In the genomic region with DNA sequence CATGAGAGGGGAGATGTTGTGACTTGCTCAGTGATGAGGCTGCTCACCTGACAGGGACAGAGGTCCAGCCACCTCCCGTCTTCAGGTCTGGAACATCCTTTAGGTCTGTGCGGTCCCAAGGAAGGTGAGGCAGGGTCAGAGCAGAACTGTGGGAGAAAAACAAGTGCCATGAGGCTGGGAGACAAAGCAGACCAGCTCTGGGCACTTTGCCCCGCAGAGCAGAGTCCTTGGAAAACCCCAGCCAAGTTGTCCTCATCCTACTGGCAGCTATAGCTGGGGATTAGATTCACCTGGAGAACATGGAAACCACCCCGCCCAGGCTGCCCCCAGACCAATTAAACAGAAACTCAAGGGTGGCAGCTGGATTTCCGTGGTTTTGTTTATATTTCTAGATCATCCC, we compare ENCODE assay signal across 15 mouse cellular contexts.
DNase-seq lines count a peak whose midpoint lies in the region; ATAC-seq and TF ChIP-seq lines count a peak whose summit lies in the region.
"Had no signal": no experiment of that assay in that cellular context is flagged by ENCODE, and none has a peak within 500 bp of the region (broad histone marks: within the 10 kb centered on the region; RNA-seq: fewer than 3 reads in every experiment).

No protein-coding gene starts in this region.

- no peak for TF ChIP-seq EP300 in heart, postnatal 0 days (IDR thresholded peaks at IDR 0.05; ENCODE audit: low read depth)

- DNase-seq in heart, postnatal 0 days (ENCODE audit: low spot score) = no peak
- DNase-seq in heart, adult 9 months (ENCODE audit: low spot score in 2 of 2) = no peak
- DNase-seq in ovary, adult 18-20 months (ENCODE audit: low spot score) = peak; percentile 46
- DNase-seq in ovary, postnatal 10 days (ENCODE audit: low spot score) = no peak
- DNase-seq in kidney, postnatal 25 days = peak; percentile 64 to 79
- no peak for DNase-seq in adipocyte (ENCODE audit: low spot score)
- no peak for DNase-seq in gastrocnemius, postnatal 14 days
- DNase-seq: adrenal gland, postnatal 36 days; gastrocnemius, postnatal 25 days; thymus, postnatal 4 days had no signal

- WGBS in heart, postnatal 0 days = 52% methylated on average over 5 of the region's 5 CpGs

- peaks cover 2% of the 10 kb centered on the region; the same call in 1 of the 2 replicates for H3K27me3 ChIP-seq in heart, postnatal 0 days (ENCODE audit: control insufficient read depth, insufficient read depth, low read length)

- ATAC-seq in heart, postnatal 0 days (ENCODE audit: insufficient read depth, low read depth) = peak; percentile 43; the same call in 1 of the 2 replicates
- ATAC-seq: forebrain, embryonic 16.5 days; hindbrain, postnatal 0 days; liver, embryonic 12.5 days had no signal

- peaks cover 44% of the 10 kb centered on the region for H3K4me1 ChIP-seq in heart, postnatal 0 days (ENCODE audit: control insufficient read depth, insufficient read depth)

- no peak overlapping the region for H3K4me3 ChIP-seq in heart, postnatal 0 days (ENCODE audit: low read depth, low read length)
- H3K4me3 ChIP-seq: liver, embryonic 12.5 days; myocyte had no signal

- no peaks in the 10 kb centered on the region for H3K36me3 ChIP-seq in heart, postnatal 0 days (replicated peaks; ENCODE audit: control insufficient read depth, insufficient read depth, low read length)
- H3K36me3 ChIP-seq: liver, embryonic 12.5 days had no signal

- TF ChIP-seq CTCF in heart, postnatal 0 days (IDR thresholded peaks at IDR 0.05; ENCODE audit: low read depth) = no peak

- intact Hi-C loops in gastrocnemius, postnatal 14 days (cut with DNase I; ENCODE audit: low total_unique reads) = no loop called here

- H3K9me3 ChIP-seq in heart, postnatal 0 days (replicated peaks; ENCODE audit: control insufficient read depth, low read length) = no peaks in the 10 kb centered on the region
- H3K9me3 ChIP-seq: liver, embryonic 12.5 days had no signal

- no peak overlapping the region for H3K4me2 ChIP-seq in heart, postnatal 0 days (ENCODE audit: low read depth, low read length)
- H3K4me2 ChIP-seq: liver, embryonic 12.5 days; midbrain, embryonic 11.5 days had no signal

- H3K9ac ChIP-seq in heart, postnatal 0 days (replicated peaks; ENCODE audit: low read depth, low read length) = no peak overlapping the region
- H3K9ac ChIP-seq: liver, embryonic 12.5 days had no signal

- no peak overlapping the region for H3K27ac ChIP-seq in heart, postnatal 0 days (ENCODE audit: low read depth)
- H3K27ac ChIP-seq: hindbrain, postnatal 0 days; liver, embryonic 12.5 days had no signal

Comparison
In these comparisons a context has a peak if more than half of its experiments do, and no peak if none do; other contexts are left out.
1. DNase-seq: peak in ovary, adult 18-20 months (single experiment) and kidney, postnatal 25 days (2 of 2); none in heart, postnatal 0 days (single experiment), heart, adult 9 months (0 of 2), ovary, postnatal 10 days (single experiment), adipocyte (single experiment) and gastrocnemius, postnatal 14 days (single experiment).